Mouse (Mus musculus) testis, adult 2 months (tissue): Measurements from ENCODE around the gene Prr19.

Experiments used
- CTCF ChIP-seq: fragments of 200-500 bp; IDR thresholded peaks from 2 replicates; pipeline ENCODE4 v1.5.1; 2012; ENCODE audit warnings: low read depth, mild to moderate bottlenecking, inconsistent platforms, low read length, moderate library complexity; ENCODE audit not compliant: control insufficient read depth, insufficient read depth, insufficient replicate concordance
- POLR2A ChIP-seq: fragments of 200-500 bp; IDR thresholded peaks from 2 replicates; pipeline ENCODE4 v1.6.1; 2012; ENCODE audit warnings: low read depth, mild to moderate bottlenecking, inconsistent platforms, low read length, moderate library complexity; ENCODE audit not compliant: control insufficient read depth

DNA sequence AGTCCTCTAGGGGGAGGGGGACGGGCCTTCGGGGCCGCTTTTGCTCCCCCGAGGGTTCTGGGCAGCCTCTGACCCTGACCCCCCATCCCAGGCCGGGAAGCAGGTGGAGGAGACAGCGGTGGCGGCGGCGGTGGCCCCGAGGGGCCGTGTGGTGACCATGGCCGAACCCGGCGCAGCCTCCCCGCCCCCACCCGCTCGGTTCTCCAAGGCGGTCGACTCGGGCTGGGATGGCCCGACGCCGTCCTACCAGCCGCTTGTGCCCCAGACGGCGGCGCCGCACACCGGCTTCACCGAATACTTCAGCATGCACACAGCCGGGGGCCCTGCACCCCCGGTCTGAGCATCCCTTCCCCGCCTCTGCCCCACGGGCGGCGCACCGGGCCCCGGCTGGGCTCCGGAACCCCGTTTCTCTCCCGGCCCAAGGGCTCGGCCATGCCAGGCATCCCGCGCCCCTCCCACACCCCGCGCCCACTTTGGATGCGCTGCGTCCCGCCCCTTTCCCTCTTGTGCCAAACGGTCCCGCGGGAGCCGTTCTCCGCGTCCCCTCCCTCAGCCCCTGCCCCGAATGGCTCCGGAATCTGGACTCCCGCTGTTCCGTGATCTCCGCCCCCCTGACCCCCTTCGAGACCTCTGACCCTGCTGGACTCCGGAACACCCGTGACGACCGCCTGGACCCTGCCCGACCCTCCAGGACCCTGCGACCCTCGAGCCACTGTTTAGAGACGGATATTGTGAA is 14.3 kb downstream of the Prr19 start:
- TF ChIP-seq CTCF, result no peak
- TF ChIP-seq POLR2A, result no peak
